Mouse (Mus musculus): ENCODE results near the gene Spns2.

The Spns2 gene

GRCm38 (mm10) chr11:72411093-72411921 lies 78.4 kb downstream of the Spns2 start, which contains the start of gene Smtnl2:
Smtnl2 (minus strand) TSS chr11:72411713.
- peak; percentile 93 for DNase-seq (ENCODE audit: low spot score)

GRCm38 (mm10) chr11:72410521-72411092 lies 79.1 kb downstream of the Spns2 start:
- DNase-seq (ENCODE audit: low spot score): peak; percentile 80

- DNase-seq (ENCODE audit: low spot score): no peak
Measured at GRCm38 (mm10) chr11:72409649-72410385, 79.9 kb downstream of the Spns2 start.

- DNase-seq (ENCODE audit: low spot score): no peak
Measured at GRCm38 (mm10) chr11:72408451-72409170, 81.1 kb downstream of the Spns2 start.

- DNase-seq (ENCODE audit: low spot score): peak; percentile 57
Measured at GRCm38 (mm10) chr11:72407574-72407973, 82.1 kb downstream of the Spns2 start.

GRCm38 (mm10) chr11:72407081-72407480 lies 82.6 kb downstream of the Spns2 start:
- DNase-seq (ENCODE audit: low spot score): peak; percentile 33

- no peak for DNase-seq (ENCODE audit: low spot score)
Measured at GRCm38 (mm10) chr11:72406079-72406675, 83.5 kb downstream of the Spns2 start.

- no peak for DNase-seq (ENCODE audit: low spot score)
Measured at GRCm38 (mm10) chr11:72405532-72405931, 84.2 kb downstream of the Spns2 start.

- no peak for DNase-seq (ENCODE audit: low spot score)
Measured at GRCm38 (mm10) chr11:72402969-72403368, 86.7 kb downstream of the Spns2 start.

- DNase-seq (ENCODE audit: low spot score): no peak
Measured at GRCm38 (mm10) chr11:72402017-72402416, 87.7 kb downstream of the Spns2 start.
